Mouse (Mus musculus): Measurements from ENCODE around the gene Gsg1l.

DNA sequence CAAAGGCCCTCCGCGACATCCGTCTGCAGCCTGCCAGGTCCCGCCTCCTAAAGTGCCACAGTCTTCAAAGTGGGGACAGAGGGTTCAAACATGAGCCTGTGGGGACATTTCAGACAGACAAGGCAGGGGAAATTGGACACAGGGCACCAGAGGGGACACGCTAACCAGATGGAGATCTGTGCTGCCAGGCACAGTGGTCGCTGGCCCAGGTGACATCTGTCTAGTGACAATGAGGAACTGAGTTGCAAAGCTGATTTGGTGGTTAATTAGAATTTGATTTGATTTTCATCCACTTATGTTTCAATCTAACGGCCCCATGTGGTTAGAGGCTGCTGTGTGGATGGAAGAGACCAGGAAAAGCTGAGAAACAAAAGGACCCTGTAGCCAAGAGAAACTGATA lies 28.6 kb downstream of the Gsg1l start:
- TF ChIP-seq POLR2A (IDR thresholded peaks at IDR 0.05; ENCODE audit: low read depth, low read length) (no peak), CTCF (IDR thresholded peaks at IDR 0.05; ENCODE audit: extremely low read depth, insufficient read length, insufficient replicate concordance, low read depth, low read length) (no peak)

All from small intestine, adult 2 months (tissue).